22 mouse cellular contexts compared by ENCODE assay signal in the genomic region with DNA sequence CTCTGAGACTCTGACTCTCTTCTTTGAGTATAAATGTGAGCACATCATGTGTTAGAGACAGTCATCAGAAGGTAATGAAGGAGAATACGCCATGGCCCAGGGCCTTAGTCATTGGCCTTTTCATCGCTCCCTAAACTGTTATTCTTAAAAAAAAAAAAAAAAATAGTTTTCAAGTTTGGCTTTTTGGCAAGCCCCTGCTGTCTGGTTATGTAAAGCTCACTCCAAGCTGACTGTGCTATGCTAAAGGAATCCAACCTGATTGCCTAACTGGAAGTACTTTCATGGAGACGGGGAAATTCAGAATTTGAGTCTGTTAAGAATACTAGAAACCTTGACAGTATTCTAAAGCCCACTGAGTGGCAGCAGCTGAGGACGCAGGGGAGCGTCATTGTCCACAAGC. TPM values are rescaled to one million over a fixed set of nuclear protein-coding genes. Genes with fewer than 3 reads are reported as not detected.
DNase-seq lines count a peak whose midpoint lies in the region; ATAC-seq and TF ChIP-seq lines count a peak whose summit lies in the region.
"Had no signal": no experiment of that assay in that cellular context is flagged by ENCODE, and none has a peak within 500 bp of the region (broad histone marks: within the 10 kb centered on the region; RNA-seq: fewer than 3 reads in every experiment).

No protein-coding gene starts in this region.

- no peak overlapping the region for H3K4me3 ChIP-seq in heart, embryonic 16.5 days (ENCODE audit: low read length)
- no peak overlapping the region for H3K4me3 ChIP-seq in embryonic fibroblast, embryonic 13.5 days (ENCODE audit: insufficient read depth, low read length)
- no peak overlapping the region for H3K4me3 ChIP-seq in forebrain, embryonic 11.5 days (ENCODE audit: low read depth, low read length)
- H3K4me3 ChIP-seq: forebrain, embryonic 10.5 days; heart, embryonic 10.5 days; left cerebral cortex, adult 2 months; neural tube, embryonic 15.5 days had no signal

- ATAC-seq in heart, embryonic 16.5 days (replicated peaks; ENCODE audit: extremely low read depth, insufficient read depth, low FRiP score), result no peak
- ATAC-seq in erythroblast, adult 5-6 weeks (replicated peaks; ENCODE audit: low FRiP score, poor library complexity, severe bottlenecking), result no peak
- no peak for ATAC-seq in forebrain, embryonic 11.5 days (replicated peaks; ENCODE audit: low FRiP score)
- ATAC-seq: forebrain, postnatal 0 days; hindbrain, postnatal 0 days; intestine, postnatal 0 days had no signal

- H3K36me3 ChIP-seq in heart, embryonic 16.5 days (ENCODE audit: control insufficient read depth, insufficient read depth), result peaks cover 3% of the 10 kb centered on the region
- H3K36me3 ChIP-seq in forebrain, embryonic 11.5 days (ENCODE audit: control insufficient read depth, insufficient read depth, low read length), result no peaks in the 10 kb centered on the region; the same call in 1 of the 2 replicates

- H3K9me3 ChIP-seq in heart, embryonic 16.5 days (replicated peaks; ENCODE audit: control insufficient read depth, low read length), result no peaks in the 10 kb centered on the region
- H3K9me3 ChIP-seq in forebrain, embryonic 11.5 days (ENCODE audit: control insufficient read depth, low read length), result no peaks in the 10 kb centered on the region
- H3K9me3 ChIP-seq: forebrain, embryonic 10.5 days; G1E; heart, embryonic 10.5 days; neural tube, embryonic 15.5 days had no signal

- intact Hi-C loops in heart, postnatal 36 days (cut with DNase I), result no loop called here

- H3K9ac ChIP-seq in heart, embryonic 16.5 days (ENCODE audit: low read length), result no peak overlapping the region
- H3K9ac ChIP-seq in forebrain, embryonic 11.5 days (ENCODE audit: low read length), result no peak overlapping the region
- H3K9ac ChIP-seq: forebrain, postnatal 0 days; neural tube, embryonic 15.5 days had no signal

- no peaks in the 10 kb centered on the region for H3K27me3 ChIP-seq in heart, embryonic 16.5 days (ENCODE audit: control insufficient read depth, insufficient read depth, low read length)
- no peaks in the 10 kb centered on the region for H3K27me3 ChIP-seq in forebrain, embryonic 11.5 days (ENCODE audit: control insufficient read depth, insufficient read depth, low read length)
- H3K27me3 ChIP-seq: CH12.LX; neural tube, embryonic 15.5 days had no signal

- no peak for TF ChIP-seq CTCF in embryonic fibroblast, embryonic 13.5 days (IDR thresholded peaks at IDR 0.05; ENCODE audit: borderline replicate concordance, insufficient read depth, low read length)

- 0 out of 2 replicates have a peak overlapping the region, but pooled peaks have one; percentile 18 for H3K27ac ChIP-seq in heart, embryonic 16.5 days (ENCODE audit: low read length)
- peak overlapping the region; percentile 92 for H3K27ac ChIP-seq in embryonic fibroblast, embryonic 13.5 days (ENCODE audit: insufficient read depth, low read length)
- no peak overlapping the region for H3K27ac ChIP-seq in forebrain, embryonic 11.5 days (ENCODE audit: low read depth, low read length)
- H3K27ac ChIP-seq: forebrain, embryonic 10.5 days; heart, embryonic 10.5 days; hindbrain, postnatal 0 days; left cerebral cortex, adult 2 months; neural tube, embryonic 15.5 days had no signal

- WGBS in heart, embryonic 16.5 days, result 81% methylated on average over 5 of the region's 5 CpGs
- WGBS in forebrain, embryonic 11.5 days, result 95% methylated on average over 5 of the region's 5 CpGs

- no peak for DNase-seq in heart, postnatal 36 days
- DNase-seq in lung, postnatal 36 days, result peak; percentile 58
- DNase-seq in lung, postnatal 10 days, result no peak
- DNase-seq in forebrain, embryonic 11.5 days (ENCODE audit: low spot score), result no peak
- DNase-seq: adrenal gland, postnatal 10 days; B cell, adult 2 months; cerebellum, adult 8-10 months; forebrain, postnatal 0 days; kidney, postnatal 4 days; right cerebral cortex, adult 18-20 months had no signal

- H3K4me2 ChIP-seq in heart, embryonic 16.5 days (ENCODE audit: low read depth, low read length), result no peak overlapping the region
- no peak overlapping the region for H3K4me2 ChIP-seq in forebrain, embryonic 11.5 days (ENCODE audit: low read depth, low read length, severe bottlenecking)
- H3K4me2 ChIP-seq: midbrain, embryonic 11.5 days; neural tube, embryonic 15.5 days had no signal

- no peaks in the 10 kb centered on the region for H3K4me1 ChIP-seq in heart, embryonic 16.5 days (ENCODE audit: control insufficient read depth, insufficient read depth, low read length)
- H3K4me1 ChIP-seq in embryonic fibroblast, embryonic 13.5 days (ENCODE audit: control insufficient read depth, insufficient read depth, low read length), result peaks cover 28% of the 10 kb centered on the region
- no peaks in the 10 kb centered on the region for H3K4me1 ChIP-seq in forebrain, embryonic 11.5 days (replicated peaks; ENCODE audit: control insufficient read depth, insufficient read depth, low read length)

- TF ChIP-seq POLR2A in embryonic fibroblast, embryonic 13.5 days (IDR thresholded peaks at IDR 0.05; ENCODE audit: low read depth, low read length), result no peak

RNA-seq across cellular contexts. Expression of gene Rnf145, which starts 22.5 kb away (rescaled TPM):
- 50.5 and 53.5 TPM in 2 replicates for polyA plus RNA-seq in heart, embryonic 16.5 days (2015; fragmentation: Nextera tagmentation; extraction: Ambion mirVana)
- 10 to 100 TPM; 16.5 to 18.5 TPM for total RNA-seq in heart, postnatal 36 days (2021)
- 56.8 and 64.8 TPM in 2 replicates for polyA plus RNA-seq in embryonic fibroblast, embryonic 13.5 days (2011; ENCODE audit: insufficient read length, low read depth, missing spikeins)
- 193 and 204 TPM in 2 replicates for total RNA-seq in erythroblast, adult 5-6 weeks (2015; ENCODE audit: low replicate concordance)
- total RNA-seq in erythroblast, adult 5-6 weeks (2017; ENCODE audit: low replicate concordance), result 394 and 452 TPM in 2 replicates
- 123 and 124 TPM in 2 replicates for polyA plus RNA-seq in forebrain, embryonic 11.5 days (2014; fragmentation: Nextera tagmentation; extraction: Ambion mirVana)
